Mouse (Mus musculus) lung, adult 2 months (tissue): Measurements from ENCODE around the gene Dexi.

Source experiments
- CTCF ChIP-seq: fragments of 200-500 bp; IDR thresholded peaks from 2 replicates; pipeline ENCODE4 v1.5.1; 2011; ENCODE audit warnings: mild to moderate bottlenecking, low read length, control low read depth; ENCODE audit not compliant: insufficient read depth
- POLR2A ChIP-seq: fragments of 200-500 bp; IDR thresholded peaks from 2 replicates; pipeline ENCODE4 v1.6.1; 2011; ENCODE audit warnings: low read depth, mild to moderate bottlenecking, control low read depth, low read length, borderline replicate concordance; ENCODE audit errors: extremely low read depth

- TF ChIP-seq POLR2A = no peak
- TF ChIP-seq CTCF = no peak
Observed at GRCm38 (mm10) chr16:10510477-10511133, 32.2 kb downstream of the Dexi start.
